Mouse (Mus musculus): ENCODE results near the gene Runx2. TPM values are rescaled to one million over a fixed set of nuclear protein-coding genes. Genes with fewer than 3 reads are reported as not detected.

Runx2 gene
- total RNA-seq, 2 experiments from 2014 or later, result 5.9 to 6.5 TPM

DNA sequence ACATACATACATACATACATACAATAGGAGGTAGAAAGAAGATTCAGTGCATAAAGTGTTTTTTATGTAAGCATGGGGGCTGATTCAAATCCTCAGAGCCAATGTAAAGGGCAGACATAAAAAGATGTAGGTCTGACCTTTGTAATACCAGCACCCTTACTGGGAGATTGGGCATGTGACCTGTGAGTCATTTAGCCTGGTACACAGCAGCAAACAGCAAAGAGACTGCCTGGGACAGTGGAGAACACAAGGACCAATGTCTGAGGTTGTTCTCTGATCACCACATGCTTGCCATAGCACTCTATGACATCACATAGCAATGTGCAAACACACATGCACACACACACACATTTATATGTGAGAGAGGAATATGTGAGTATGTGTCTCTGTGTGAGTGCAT is 86.9 kb downstream of the Runx2 start:
- no peak for DNase-seq (ENCODE audit: extremely low spot score in 1 of 2, low spot score in 2 of 2)
- intact Hi-C loops (cut with DNase I), result loop anchor here (5.0 kb wide), 1 partner anchor 105 kb away; no protein-coding TSS in a partner anchor

DNA sequence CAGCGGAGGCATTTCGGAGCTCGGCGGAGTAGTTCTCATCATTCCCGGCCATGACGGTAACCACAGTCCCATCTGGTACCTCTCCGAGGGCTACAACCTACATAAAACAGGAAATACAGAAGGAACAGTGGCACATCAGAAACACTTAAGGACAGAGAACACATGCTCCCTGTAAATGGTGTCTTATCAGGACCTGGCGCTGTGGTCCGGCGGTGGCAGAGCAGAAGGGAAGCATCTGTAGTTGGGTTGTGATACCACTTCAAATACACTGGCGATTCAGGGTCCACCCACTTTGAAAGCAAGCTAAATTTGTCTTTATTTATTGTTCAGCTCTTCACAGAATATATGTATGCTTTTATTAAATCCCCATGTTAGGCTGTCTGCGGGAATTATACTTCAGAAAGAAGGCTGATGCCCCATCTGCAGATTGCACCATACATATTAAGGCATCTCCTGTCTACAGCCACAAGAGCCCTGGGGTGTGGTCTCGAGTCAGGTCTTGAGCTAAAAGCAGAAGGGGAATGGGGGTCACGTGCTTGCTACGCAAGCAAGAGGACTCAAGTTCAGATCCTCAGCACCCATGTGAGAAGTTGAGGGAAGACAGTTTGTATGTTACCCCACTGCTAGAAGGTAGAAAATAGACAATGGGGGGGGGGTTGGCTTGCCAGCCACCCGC is 89.7 kb downstream of the Runx2 start:
- intact Hi-C loops (cut with DNase I), result loop anchor here (5.0 kb wide), 1 partner anchor 103 kb away; no protein-coding TSS in a partner anchor
- DNase-seq (ENCODE audit: extremely low spot score in 1 of 2, low spot score in 2 of 2), result no peak

DNA sequence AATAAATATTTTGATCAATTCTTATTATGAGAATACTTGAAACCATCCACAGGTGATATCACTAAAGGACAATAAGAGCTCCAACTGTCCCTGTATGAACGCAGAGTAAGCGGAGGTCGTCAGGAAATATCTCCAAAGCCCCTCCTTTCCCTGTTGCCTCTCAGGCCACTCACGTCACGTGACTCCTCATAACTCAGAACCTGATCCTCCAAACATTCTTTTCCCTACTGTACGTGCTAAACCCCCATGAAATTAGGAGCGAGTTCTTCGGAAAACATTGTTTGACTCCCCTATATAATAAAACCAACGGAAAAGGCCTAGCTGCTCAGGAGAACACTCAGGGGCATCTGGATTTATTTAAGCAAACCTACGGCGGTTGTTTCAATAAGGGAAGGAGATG is 90.3 kb downstream of the Runx2 start:
- DNase-seq (ENCODE audit: extremely low spot score in 1 of 2, low spot score in 2 of 2), result no peak
- intact Hi-C loops (cut with DNase I), result no loop called here

DNA sequence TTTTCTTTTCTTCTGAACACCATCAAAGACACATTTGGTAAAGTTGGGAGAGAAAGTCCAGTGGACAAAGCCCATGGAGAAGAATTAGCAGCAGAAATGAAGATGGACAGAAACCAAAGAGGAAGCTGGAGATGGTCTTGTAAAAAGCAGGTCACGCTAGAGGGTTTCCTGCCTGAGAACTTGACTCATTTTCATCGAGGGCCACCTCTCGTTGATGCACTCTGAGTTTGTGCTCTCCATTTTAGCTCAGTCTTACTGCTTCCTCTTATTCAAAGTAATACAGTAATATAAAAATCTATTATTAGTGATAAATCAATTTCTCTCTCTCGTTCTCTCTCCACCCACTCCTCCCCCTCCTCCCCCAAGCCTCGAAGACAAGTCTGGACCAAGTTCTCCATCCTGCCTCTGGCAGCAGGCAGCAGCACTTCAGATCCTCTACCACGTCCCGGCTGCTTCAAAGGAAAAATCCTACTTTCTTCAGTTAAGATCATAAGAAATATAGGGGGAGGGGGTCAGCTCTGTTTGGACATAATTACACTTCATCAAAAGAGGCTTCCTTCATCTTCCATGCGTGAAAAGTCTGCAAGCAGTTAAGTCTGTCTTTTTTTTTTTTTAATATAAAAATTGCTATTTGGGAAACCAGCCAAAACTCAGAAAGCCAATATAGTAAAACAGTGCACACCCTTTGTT is 92.3 kb downstream of the Runx2 start:
- intact Hi-C loops (cut with DNase I), result no loop called here
- no peak for DNase-seq (ENCODE audit: extremely low spot score in 1 of 2, low spot score in 2 of 2)

DNA sequence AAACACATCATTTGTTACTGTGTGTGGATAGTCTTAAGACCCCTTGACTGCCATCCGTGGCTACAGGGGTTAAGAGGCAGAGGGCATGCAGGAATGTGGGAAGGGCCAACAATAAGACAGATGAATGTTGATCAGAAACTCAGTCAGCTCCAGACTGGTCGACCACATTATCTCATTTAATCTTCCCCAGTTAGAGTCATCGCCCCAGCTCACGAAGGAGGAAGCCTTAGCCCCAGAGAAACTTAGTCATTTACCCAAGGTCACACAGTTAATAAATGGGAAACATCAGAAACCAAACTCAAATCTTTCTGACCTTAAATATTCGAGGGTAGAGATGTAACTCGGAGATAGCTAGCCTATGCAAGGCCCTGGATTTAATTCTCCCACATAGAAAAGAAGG is 96.0 kb downstream of the Runx2 start:
- intact Hi-C loops (cut with DNase I), result no loop called here
- no peak for DNase-seq (ENCODE audit: extremely low spot score in 1 of 2, low spot score in 2 of 2)

DNA sequence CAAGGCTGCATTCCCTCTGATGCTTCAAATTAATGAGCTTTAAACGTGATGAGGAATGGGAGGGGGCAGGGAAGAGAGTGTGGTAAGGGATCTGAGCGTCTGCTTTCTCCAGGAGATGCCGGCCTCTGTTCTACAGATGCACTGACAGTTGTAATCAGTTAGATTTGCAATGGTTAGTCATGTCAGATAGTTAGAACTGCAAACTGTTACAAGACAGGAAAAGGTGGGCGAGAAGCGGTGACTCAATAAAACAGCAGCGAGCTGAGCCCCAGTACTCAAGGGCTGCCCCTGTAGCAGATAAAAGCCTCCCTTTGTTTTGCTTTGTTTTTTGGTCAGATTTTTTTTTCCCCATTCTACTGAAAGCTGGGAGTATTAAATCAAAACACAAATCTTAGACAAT is 96.6 kb downstream of the Runx2 start:
- no peak for DNase-seq (ENCODE audit: extremely low spot score in 1 of 2, low spot score in 2 of 2)
- intact Hi-C loops (cut with DNase I), result no loop called here

DNA sequence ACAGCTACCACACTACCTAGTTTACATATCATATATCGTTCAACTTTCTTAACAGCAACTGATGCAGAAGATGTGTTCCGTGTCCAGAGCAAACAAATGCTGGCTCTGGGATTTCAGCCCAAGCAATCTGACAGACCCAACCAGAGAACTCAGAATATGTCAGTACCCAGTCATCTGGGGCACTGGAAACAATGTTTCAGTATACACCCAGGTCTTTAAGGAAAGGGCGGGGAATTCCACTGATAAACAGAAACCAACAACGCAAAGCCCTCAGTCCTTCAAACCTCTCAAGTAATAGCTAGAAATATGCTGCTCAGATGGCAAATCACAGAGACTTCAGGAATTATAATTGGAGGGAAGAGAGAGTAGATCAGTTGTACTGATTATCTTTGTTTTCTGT is 100.5 kb downstream of the Runx2 start:
- intact Hi-C loops (cut with DNase I), result no loop called here
- no peak for DNase-seq (ENCODE audit: extremely low spot score in 1 of 2, low spot score in 2 of 2)

DNA sequence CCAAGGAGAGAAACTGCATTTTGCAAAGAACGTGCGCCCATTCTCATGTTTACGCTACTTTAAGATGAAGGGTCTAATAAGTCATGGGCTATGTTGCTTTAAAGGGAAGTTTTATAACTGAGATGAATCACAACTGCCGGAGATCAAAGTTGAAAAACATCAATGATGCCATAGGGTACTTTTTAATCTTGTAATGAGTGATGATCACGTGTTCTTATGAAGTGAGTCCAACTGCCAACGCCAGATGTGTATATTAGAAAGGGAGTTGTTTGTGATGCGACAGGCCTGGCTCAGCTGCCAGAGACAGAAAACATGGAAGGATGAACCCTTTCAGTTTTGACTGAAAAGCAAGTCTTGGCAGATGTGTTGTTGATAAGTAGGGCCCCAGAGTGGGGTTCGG is 101.2 kb downstream of the Runx2 start:
- intact Hi-C loops (cut with DNase I), result no loop called here
- no peak for DNase-seq (ENCODE audit: extremely low spot score in 1 of 2, low spot score in 2 of 2)

DNA sequence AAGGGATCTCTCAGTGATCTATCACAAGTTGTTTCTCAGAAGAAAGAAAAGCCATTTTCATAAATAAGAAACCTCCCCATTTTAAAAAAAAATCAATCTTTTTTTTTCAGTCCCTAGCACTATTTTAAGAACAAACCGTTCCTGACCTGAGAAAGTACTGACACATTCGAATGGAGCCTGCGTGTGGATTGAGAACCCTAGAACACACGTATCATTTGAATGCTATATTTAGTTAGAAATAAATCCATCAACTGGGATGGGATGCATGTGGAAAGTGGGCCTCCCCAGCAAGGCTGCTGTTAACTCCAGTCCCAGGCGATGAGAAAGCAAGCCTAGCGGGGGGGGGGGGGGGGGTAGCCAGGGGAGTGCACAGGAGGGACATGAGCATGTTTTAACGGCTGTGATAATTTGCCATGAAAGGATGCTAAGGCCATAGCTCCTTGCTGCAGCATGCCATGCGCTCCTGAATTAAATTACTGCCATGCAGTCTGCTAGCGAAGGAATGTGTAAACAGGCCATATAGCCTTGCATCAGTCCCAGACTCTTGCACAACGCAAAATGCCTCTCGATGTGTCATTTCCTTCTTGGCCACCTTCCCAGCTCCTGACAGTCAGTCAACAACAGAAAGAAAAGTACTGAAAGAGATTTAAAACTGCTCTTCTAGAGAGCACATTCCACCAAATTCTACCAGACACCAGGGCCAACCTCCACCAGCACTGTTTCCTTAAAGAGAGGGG is 104.9 kb downstream of the Runx2 start:
- intact Hi-C loops (cut with DNase I), result no loop called here
- peak; percentile 52 to 64 for DNase-seq (ENCODE audit: extremely low spot score in 1 of 2, low spot score in 2 of 2)

DNA sequence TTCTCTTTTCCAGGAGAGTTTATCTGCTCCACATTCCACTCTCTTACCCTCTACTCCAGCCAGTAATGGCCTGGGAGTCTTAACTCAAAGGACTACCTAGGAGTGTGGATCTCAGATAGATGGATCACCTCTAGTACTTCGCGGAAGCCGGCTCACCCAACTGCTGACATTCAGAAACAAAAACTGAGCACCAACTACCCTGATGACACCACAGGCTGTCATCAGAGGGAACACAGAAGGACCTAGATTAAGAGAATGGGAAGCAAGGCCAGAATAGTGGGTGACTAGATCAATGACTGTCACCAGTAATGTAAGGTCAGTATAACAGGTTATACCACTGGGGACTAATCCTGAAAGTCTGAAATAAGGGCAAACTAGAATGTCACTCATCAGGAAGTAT is 106.6 kb downstream of the Runx2 start:
- intact Hi-C loops (cut with DNase I), result no loop called here
- DNase-seq (ENCODE audit: extremely low spot score in 1 of 2, low spot score in 2 of 2), result no peak

DNA sequence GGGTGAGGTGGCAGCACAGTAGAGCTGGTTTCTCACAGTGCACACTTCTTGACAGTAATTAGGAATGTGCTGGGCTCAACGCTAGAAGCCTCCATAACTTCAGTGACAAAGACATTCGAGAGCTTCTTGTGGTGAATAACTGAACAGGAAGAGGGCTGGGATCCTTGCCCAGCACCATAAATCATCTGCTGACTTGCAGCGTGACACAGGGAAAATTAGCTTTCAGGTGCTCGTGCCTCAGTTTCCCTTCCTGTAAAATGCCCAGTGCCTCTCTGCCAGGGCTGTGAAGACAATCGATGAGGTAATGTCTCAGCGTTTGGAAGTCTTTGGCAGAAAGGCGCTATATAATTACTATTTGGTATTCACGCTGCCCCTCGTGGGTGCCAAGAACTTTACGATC is 108.1 kb downstream of the Runx2 start:
- intact Hi-C loops (cut with DNase I), result no loop called here

DNA sequence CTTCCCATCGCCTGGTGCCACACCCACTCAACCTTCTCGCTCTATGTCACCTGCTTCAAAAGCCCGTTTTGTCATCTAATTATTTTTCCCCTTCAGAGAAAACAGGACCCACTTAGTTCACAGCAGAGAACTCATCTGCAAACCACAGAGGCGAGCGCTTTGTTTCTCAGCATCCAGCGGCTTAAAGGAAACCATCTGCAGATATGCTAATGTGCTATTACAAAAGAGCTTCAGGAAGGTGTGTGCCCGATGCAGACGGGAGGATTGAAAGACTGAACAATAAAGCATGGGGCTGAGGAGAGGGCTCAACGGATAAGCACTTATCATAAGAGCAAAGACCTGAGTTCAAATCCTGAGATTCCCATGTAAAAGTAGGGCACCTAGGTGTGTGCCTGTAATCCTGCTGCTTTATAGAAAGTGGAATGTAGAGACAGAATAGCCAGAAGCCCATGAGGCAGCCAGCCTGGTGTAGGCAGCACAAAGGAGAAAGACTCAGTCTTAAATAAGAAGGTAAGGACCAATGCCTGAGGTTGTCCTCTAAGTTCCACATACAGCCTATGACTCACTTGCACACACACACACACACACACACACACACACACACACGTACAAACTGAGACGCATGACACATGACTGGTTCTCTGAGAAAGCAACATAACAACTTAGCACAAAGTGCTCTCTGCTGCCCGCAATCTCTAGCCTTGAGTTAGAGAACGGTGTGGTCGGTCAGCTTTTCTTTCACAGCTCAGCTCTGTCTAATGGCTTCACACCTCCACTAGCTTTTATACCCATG is 111.9 kb downstream of the Runx2 start:
- no peak for DNase-seq (ENCODE audit: extremely low spot score in 1 of 2, low spot score in 2 of 2)
- intact Hi-C loops (cut with DNase I), result no loop called here

More for the DNA sequence above, 108.1 kb downstream of the Runx2 start:
- DNase-seq (ENCODE audit: extremely low spot score in 1 of 2, low spot score in 2 of 2), result no peak

DNA sequence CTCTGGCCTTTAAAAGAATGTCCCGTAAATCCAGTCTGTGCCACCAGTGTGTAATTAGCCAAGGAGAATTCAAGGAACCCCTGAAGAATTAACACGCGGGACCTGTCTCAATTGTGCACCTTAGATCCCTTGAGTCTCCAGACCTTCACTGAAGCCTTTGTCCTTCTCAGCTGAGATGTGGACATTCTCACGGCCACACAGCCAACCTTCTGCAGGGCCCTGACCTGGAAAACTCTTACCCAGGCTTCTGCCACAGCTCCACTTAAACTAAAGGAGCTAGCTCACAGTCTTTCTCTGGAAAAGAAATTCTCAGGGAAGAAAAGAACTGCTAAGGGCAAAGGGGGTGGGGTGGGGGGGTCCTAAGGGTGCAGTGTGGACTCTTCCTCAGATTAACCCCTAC is 113.1 kb downstream of the Runx2 start:
- DNase-seq (ENCODE audit: extremely low spot score in 1 of 2, low spot score in 2 of 2), result no peak
- intact Hi-C loops (cut with DNase I), result no loop called here

DNA sequence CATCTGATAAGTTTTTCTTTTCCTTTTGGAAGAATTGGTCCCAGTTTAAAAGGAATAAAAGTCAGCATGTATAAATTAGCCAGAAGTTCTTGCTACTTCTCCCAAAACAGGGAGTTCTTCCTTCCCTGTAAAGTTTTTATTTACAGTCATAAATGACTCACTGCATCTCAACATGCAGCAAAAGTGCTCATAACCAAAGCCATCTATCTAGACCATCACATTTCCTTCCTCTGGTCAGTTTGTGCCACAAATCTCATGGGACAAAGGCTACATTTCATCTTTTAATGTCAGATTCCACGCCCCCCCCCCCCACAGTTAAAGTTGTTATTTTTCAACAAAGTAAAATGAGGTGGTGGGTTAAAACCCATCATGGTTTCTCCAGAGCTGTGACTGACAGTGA is 114.3 kb downstream of the Runx2 start:
- DNase-seq (ENCODE audit: extremely low spot score in 1 of 2, low spot score in 2 of 2), result no peak
- intact Hi-C loops (cut with DNase I), result no loop called here

DNA sequence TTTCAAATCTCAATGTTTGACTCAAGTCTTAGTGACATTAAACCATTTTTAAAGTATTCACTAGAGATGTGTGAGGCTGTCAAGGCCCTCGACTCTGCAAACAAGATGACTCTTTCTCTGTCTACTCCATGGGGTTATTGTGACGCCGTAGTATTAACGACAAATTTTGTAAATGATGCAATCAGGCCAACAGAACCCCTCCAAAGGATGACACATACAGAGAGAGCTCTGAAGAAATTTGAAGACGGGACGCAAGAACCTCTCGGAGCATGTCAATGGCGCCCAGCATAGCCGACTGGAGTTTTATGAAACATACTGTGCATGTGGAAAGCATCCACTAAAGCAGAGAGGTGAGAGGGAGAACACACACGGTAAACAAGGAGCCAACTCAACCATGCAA is 117.5 kb downstream of the Runx2 start:
- no peak for DNase-seq (ENCODE audit: extremely low spot score in 1 of 2, low spot score in 2 of 2)
- intact Hi-C loops (cut with DNase I), result no loop called here

DNA sequence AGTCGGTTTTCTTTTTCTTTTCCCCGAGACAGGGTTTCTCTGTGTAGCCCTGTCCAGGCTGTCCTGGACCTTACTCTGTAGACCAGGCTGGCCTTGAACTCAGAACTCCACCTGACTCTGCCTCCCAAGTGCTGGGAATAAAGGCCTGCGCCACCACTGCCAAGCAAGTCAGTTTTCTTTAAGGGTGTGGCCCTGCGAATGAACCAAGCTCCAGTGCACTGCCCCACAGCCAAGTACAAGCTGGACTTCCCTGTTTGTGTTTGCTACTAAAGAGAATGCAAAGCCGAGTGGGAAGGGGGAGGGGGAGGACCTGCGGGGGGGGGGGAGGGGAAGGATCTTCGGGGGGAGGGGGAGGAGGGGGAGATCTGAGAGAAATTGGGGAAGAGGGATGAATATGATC is 121.0 kb downstream of the Runx2 start:
- intact Hi-C loops (cut with DNase I), result no loop called here
- DNase-seq (ENCODE audit: extremely low spot score in 1 of 2, low spot score in 2 of 2), result no peak

DNA sequence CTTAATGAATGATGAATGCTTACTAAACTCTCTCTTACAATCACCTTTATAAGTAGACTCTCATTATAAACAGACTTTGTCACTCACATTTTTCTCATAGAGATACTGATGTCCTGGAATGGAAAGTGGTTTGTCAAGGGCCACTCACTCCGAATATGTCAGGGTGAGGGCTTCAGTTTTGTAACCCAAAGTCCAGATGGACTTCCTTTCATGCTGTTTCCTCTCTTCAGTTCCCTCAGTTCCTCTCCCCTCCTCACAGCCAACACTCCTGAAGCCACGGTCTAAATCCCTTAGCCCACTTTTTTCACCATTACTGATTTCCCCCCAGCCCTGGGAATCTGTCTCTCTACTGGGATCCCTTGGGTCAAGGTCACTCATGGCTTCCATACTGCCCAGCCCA is 123.1 kb downstream of the Runx2 start:
- intact Hi-C loops (cut with DNase I), result no loop called here
- DNase-seq (ENCODE audit: extremely low spot score in 1 of 2, low spot score in 2 of 2), result no peak

DNA sequence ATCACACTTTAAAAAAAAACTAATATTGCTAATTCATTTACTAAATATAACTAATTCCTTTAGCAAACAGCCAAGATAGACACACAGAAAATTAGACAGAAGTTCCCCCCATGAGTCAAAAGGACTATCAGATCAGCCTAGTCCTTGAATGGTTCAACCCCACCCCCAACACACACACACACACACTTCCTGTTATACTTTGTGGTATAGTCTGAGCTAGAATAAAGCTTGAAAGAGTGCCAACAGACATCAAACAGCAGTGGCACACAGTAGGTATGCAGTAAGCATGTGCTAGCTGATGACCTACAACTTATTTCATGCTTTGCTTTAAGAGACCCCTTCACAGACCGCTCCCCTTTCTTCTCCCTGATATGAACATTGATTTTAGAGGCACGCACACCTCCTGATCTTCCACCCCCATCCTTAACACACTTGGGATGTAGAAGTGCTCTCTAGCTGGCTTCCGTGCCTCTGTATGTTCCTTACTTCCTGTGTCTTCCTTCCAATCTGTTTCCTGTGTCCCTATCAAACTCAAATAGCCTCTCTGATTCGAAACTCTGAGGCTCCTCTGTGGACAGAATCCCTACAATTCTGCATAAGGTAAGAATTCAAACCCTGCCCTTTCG is 124.1 kb downstream of the Runx2 start:
- intact Hi-C loops (cut with DNase I), result no loop called here

DNA sequence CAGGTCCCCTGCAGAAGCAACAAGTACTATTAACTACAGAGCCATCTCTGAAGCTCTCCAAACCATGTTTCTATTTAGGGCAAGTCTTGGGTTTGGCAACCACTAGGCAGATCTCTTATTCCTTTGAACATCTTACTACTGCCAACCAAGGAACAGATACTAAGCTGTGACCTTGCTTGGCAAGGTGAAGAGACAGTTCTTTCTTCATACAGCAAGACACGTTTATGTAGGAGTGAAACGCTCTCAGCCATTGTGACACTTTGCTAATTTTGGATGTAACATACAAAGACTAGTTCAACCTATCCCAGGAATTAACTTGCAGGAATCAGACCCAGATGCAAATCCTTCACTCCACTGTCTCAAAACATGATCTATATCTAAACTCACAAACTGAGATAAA is 126.3 kb downstream of the Runx2 start:
- intact Hi-C loops (cut with DNase I), result no loop called here
- no peak for DNase-seq (ENCODE audit: extremely low spot score in 1 of 2, low spot score in 2 of 2)

More for the DNA sequence above, 124.1 kb downstream of the Runx2 start:
- no peak for DNase-seq (ENCODE audit: extremely low spot score in 1 of 2, low spot score in 2 of 2)
